Mouse (Mus musculus) megakaryocyte-erythroid progenitor cell, adult 5-6 weeks (primary cell): ENCODE measurements around the gene Dnajc6. TPM values are rescaled to one million over a fixed set of nuclear protein-coding genes. Genes with fewer than 3 reads are reported as not detected.

Experiments used
- ATAC-seq: replicated peaks from 2 replicates; pipeline ENCODE4 v1.8.0; 2016; ENCODE audit warnings: mild to moderate bottlenecking, inconsistent platforms; ENCODE audit not compliant: severe bottlenecking, poor library complexity, low FRiP score, low TSS enrichment
- total RNA-seq, 2 experiments: library from RNA; stranded (forward) in 1 of 2; stranded (reverse) in 1 of 2; fragments of 200-1000, 215-1000 nt in 1 of 2; fragments of >200 nt in 1 of 2; fragmentation: Nextera tagmentation in 1 of 2; gene quantifications; 2 replicates each; pipeline ENCODE4 v1.2.3; 2014 to 2017

Gene Dnajc6
- total RNA-seq, 2 experiments from 2014 or later: 35.5 to 40.8 TPM

DNA sequence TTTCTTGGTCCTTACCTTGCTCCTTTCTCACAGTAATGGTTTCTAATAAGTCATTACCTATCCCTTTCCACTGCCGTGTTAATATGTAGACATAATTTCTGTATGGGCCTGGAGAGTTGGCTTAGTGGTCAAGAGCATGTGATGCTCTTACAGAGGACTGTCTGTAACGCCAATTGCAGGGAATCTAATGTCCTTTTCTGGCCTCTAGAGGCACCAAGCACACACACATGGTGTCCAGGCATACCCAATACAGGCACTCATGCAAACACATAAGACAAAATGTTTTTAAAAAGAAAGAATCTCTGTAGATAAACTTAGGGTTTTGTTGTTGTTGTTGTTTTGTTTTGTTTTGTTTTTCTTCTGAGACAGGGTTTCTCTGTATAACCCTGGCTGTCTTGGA is 121.3 kb downstream of the Dnajc6 start:
- ATAC-seq: no peak

DNA sequence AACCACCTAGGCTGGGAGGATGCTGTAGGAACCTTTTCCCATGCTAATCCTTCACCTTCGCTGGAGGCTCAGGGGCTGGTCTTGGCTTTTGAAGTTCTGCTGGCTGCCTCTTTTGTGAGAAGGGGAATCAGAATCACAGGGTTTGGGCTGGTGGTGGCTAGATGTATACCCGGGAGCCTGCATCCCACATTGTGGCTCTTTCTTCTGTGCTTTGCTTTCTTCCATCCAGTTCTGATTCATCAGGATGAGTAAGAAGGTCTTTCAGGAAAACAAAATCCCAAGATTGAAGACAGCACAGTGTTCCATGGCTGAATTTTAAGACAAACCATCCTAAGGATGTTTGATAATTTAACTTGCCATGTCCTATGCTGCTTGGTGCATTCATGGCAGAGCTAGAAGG is 123.8 kb downstream of the Dnajc6 start:
- ATAC-seq: no peak

DNA sequence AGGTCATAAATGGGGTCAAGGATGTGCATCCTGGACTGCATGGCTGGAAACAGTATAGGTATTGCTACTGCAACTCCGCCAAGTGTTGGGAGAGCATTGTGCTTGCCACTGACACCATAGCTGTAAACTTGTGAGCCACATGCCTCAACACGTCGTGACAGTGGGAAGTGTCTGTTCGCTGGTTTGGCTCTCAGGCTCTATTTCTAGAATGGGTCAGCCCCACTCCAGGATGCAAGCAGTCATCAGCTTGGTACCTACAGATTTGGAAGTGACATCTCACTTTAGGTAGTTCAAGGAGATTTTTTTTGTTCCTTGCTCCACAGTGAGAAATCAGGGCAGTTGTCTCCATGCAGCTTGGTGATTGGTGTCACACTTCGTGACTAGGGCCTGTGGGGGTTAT is 124.8 kb downstream of the Dnajc6 start:
- no peak for ATAC-seq

DNA sequence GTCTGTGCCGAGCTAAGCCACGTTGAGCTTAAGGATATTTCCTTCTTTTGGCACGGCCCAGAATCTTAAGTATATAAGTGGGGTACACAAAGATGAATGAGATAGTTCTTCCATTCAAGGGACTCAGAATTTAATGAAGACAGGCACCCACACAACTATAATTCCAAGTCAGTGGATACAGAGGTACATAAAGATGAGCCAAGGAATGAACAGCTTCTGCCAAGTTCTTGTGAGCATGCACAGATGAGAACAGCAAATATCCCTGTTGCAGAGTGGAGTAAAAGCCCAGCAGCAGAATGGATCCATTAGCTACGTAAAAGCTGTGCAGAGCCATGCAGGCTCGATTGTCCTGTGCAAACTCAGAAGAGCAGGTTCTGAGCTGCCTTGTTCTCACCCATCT is 128.8 kb downstream of the Dnajc6 start:
- ATAC-seq: no peak

DNA sequence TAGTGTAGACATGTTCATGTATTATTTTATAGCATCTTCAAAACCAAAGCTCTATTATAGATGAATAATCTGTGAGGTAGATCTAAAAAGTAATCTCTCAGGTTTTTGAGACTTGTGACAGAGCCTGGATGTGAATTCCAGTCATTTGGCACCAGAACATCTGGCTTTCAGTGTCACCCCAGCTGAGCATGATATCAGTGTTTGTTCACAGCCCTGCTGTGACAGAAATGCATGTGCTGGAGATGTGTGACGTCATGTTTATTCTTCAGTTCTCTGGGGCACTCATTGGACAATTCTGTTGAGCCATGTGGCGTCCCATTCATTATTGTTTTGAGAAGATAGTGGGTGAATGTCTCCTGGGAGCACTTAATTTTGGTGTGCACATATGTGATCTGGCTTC is 139.1 kb downstream of the Dnajc6 start:
- no peak for ATAC-seq

DNA sequence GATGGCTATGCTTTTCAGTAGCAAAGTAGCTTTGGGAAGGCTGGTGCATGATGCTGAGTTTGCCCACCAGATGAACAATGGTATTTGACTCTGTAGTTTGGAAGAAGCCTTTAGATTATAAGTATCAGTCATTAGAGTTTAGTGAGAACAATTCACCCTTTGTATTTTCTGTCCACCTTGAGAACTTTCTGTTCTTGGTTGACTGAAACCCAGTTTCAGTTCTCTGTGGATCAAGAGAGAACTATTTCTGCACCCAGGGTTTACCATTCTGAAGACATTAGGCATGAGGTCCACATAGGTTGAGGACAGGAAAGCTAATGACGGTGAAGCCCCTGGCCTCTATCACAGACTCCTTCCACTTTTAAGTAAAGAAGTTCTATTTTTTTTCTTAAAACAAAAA is 141.0 kb downstream of the Dnajc6 start:
- ATAC-seq: no peak

DNA sequence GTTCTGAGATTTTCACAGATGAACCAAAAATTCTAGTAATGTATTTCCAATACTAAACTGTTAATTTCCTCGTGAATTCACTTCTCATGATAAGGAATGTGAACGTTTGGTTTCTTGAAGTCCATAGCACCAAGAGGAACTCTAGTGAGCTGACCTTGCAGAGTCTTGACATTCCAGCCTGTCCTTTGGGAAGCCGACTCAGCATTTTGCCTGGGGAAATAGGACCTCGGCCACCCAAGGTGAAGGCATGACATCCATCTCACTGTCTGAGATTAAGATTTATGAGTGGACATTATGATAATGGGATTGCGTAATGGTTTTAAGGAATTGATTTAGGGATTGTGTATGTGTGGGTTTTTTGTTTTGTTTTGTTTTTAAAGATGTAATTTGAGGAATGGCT is 144.2 kb downstream of the Dnajc6 start:
- ATAC-seq: no peak

DNA sequence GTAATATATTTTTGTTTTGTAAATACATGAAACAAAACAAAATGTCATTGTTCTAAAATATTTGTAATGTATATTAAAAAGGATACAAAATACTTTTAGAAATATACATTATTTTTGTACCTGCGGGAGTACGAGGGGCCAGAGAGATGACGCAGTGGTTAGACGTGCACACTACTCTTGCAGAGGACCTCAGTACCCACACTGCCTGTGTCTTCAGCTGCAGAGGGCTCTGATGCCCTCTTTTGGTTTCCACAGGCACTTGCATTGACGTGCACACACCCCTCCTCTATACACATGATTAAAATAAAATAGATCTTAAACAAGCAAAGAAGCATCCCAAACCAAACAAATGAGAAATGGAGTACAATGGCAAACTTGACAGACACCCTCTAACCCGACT is 146.3 kb downstream of the Dnajc6 start:
- ATAC-seq: no peak

DNA sequence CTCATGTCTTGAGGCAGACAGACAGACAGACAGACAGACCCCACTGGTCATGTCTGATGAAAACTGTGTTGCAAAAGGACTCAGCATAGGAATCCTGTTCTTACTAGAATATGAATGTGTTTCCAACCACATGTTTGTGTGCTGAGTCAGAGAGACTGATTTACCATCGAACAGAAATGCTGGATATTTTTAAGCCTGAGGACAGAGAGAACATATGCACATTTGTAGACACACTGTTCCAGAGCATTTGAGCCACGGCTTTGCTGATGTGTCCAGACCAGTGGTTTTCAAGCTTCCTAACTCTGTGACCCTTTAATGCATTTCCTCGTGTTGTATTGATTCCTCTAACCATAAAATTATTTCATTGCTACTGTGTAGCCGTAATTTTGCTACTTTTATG is 146.8 kb downstream of the Dnajc6 start:
- no peak for ATAC-seq

DNA sequence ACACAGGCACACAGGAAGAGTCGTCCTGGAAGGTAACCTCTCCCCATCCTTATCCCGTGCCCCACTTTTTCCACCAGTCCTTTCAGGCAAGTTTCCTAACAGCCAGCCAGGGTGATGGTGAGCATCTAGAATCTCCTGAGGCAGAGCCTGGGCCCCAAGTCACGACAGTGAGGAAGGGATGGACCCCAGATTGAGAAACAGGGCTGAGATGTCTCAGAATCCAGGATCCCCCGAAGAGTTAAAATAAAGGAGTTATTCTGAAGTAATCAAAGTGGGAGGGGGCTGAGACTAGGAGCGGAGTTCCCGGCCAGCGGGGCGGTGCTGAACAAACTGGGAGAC is 150.4 kb downstream of the Dnajc6 start:
- no peak for ATAC-seq

DNA sequence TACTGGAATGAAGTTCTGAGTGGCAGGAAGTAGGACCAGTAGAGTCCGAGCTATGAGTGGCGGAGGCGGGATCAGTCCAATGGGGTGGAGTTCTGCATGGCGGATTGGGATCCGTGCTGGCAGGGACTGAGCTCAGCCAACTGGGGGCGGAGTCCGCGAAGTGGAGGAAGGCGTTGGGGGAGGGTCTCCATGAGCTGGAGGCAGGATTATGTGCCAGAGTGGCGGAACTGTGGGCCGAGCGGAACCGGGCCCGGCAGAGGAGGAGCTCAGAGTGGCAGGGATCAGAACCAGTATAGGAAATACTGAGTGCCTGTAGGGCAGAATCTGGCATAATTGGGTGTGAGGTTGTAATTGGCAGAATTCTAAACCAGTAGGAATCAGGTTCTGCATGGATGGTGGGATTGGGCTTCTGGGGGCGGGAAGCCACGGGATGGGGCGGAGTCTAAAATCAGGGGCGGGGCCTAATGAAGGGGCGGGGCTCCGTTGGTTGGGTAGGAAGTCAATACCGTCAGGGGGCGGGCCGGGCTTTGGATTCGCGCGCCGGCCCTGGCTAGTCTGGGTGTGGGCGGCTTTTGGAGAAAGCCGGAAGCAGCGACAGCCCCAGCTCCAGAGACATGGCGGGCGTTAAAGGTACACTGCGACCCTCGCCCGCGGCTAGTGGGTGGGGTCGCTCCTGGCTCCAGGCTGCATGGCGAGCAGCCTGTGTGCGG is 150.9 kb downstream of the Dnajc6 start, which contains the start of gene Leprot:
TSS of gene Leprot (plus strand) at position 523 of the 710 bp plus-strand sequence.
- peak; percentile 85 for ATAC-seq

DNA sequence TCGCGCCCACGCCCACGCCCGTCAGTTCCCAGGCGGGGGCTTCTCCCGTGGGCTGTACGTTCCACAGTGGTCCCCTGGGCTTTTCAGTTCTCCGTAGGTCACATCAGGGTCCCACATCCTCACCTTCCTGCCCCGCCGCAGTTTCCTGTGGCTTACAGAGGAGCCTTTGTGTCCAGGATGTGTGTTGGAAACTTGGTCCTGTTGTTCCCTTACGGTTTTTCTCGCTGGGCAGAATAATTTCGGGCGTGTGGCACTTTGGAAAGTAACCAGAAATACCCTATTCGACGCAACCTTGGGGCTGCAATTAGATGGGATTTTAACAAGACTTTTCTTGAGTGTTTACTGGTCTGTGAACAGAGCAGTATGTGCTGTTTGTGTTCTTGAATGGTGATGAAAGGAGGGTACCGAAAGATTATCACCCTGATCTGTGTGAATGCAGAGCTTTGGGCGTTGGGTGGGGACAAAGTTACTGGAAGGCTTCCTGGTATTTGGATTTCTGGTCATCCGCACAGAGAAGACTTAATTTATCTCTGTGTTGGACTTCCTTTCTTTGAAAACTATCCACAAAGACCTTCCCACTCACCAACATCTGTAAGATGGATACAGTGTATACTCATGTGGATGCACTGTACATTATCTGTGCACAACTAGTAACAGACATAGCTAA is 151.7 kb downstream of the Dnajc6 start:
- 0 out of 2 replicates have a peak, but pooled peaks have one; percentile 0 for ATAC-seq

DNA sequence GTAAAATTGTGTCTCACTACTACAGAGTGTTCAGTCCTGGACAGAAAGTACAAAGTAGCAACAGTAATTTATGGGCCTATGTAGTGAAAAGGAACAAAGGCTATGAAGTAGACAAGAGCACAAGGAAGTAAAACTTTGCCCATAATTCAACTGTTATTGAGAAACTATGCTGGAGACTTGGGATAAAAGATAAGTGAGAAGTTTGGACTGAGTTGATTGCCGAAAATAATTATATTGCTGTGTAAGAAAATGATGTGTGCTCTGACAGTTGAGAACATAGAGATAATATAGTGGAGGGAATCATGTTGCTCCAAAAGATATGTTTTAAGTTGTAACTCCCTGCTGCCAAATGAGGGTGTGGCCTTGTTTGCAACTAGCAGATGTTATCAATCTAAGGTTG is 152.3 kb downstream of the Dnajc6 start:
- ATAC-seq: peak; percentile 42

DNA sequence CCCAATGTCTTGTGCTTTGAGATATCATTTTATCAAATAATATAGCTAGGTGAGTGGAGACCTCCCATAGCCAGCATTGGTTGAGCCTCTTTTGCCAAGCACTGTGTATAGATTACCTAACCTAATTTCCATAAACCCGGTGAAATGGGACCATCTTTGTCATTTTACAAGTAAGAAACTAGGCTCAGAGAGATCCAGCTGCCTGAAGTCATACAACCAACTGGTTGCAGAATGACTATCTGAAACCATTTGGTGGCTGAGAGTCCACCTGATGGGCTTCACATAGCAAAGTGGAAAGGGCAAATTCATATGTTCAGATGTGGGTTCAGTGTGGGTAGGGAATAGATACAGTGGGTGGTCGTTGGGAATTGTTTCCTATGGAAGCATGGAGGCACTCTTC is 154.5 kb downstream of the Dnajc6 start:
- no peak for ATAC-seq

DNA sequence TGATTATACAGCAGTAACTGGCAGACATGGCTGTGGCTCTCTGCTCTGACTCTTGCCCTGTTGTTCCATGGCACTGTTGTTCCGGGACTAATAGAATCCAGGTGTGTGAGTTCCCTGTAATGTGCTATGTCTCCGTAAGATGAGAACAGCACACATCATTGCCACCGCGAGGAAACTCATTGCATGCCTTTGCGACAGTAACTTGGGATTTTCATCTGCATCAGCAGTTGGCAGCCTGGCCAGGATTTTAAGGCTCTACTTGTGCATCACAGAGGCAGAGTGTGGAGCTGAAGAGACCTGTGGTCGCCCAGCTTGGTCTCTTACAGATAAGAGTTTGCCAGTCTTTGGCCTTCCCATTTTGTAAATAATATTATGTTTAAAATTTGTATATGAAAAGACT is 157.8 kb downstream of the Dnajc6 start:
- 0 out of 2 replicates have a peak, but pooled peaks have one; percentile 16 for ATAC-seq

DNA sequence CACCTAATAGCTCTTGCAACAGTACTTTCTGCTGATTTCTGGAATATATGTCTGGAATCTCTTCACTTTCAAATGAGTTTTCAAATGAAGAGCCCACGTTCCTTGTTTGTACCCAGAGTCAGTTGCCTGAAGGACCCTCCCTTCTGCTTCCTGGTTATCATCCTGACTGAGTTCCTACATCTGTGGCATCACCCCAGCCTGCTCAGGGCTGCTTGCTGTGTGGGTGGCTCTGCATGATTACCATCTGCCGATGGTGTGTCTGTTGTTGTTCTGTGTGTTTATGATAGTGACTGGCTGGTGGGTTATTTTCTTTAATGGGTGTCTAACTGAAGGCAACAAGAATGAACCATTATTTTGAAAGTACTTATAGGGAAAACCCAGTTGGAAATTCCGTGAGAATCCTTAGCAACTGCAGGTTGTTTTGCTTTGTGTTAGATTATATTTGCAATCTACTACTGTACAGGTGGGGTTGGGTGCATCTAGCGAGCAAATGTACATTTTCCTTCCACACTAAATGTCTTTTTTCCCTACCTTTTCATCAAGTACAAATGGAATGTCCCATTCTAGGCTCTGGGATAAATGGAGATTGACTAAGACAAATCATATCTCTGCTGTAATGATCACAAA is 158.5 kb downstream of the Dnajc6 start:
- ATAC-seq: peak; percentile 88

DNA sequence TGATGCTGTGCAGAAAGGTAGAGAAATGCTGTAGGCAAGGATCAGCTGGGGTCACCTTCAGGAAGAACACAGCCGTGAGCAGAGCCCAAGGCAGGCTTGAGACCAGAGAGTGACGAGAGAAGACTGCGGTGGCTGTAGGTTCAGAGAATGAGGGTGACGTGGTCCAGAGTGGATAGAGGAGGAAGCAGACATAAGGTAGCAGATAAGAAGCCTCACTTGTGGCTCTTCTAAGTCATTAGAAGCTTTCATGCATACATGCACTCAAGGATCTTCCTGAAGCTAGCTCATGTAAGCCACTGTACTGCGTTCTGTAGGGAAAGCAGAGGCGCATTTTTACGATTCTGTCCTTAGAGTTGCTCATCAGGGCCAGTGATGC is 159.0 kb downstream of the Dnajc6 start:
- ATAC-seq: peak; percentile 77

DNA sequence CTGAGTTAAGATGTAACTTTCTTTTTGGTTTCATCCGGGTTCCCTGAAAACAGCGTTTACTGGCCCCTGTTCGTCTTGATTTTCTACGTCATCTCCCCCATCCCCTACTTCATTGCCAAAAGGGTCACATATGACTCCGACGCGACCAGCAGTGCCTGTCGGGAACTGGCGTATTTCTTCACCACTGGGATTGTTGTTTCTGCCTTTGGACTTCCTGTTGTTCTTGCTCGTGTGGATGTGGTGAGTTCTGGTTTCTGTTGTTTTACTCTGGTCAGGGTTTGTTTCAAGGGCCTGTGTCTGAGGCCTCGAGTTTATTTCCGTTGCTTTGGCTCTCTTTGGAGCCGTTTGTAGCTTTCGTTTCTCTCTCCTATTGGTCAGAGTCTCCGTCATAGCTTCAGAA is 159.6 kb downstream of the Dnajc6 start:
- no peak for ATAC-seq

DNA sequence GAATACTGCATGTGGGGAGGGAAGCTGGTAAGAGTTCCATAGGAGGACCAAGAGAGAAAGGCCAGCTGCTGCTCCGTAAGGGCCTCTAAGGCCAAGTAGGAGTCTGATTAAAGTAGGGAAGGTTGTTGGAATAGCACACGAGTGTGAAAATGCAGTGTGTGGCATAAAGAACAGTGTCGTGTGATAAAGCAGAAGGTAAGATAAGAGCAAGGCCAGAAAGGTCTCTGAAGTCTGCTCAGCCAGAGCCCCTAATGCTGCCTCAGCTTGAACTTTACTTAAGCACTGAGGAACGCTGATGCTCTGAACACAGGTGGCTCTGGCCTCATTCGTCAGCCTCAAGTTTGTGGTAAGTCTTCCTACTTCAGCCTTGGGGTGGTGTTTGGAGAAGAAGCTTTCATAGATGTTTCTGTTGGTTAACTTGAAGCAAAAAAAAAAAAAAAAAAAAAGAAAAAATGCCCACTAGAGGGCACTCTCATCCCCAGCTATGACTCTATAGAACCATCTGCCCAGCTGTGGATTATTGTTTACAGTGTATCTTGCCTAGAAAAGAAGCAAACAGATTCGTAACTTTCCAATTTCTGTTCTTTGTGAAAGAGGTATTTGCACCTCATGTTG is 160.6 kb downstream of the Dnajc6 start:
- ATAC-seq: peak; percentile 29

DNA sequence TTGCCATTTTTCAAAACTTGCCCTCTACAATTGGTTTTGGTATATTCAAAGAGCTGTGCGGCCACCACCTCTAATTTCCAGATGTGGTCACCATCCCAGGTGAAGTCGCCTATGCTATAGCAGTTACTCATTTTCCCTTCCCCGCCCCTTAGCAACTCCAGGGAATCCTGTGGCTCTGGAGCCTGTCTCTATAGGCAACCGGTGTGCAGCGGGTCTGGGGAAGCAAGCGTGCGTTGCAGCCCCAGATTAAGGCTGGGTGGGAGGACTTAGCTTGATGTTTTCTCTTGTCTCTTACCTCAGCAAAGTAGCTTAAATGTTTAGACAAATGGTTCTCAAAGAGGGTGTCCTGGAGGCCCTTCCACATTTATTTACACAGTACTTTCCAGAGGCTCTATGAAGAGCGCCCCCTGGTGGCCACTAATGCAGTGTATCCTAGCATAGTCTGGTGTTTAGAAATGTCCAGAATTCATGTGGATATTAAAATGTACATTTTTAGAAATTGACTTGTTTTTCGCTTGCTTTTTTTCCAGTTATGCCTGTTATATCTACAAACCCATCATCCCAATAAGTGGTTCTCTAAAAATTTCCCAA is 167.8 kb downstream of the Dnajc6 start:
- peak; percentile 72 for ATAC-seq
